Mouse (Mus musculus) B cell, adult 2 months (primary cell): ENCODE data around the gene Vdac1.
A peak's percentile ranks its signal among the peaks of the same experiment; 100 is the strongest.
"Not testable (repeated sequence)": the region's sequence is repeated elsewhere in the genome, so short reads cannot be mapped to it uniquely, and the experiment has no call there.

Experiments
- DNase-seq, 2 experiments: peaks; one replicate each; pipeline ENCODE4 v3.0.0; 2022

The Vdac1 gene

DNA sequence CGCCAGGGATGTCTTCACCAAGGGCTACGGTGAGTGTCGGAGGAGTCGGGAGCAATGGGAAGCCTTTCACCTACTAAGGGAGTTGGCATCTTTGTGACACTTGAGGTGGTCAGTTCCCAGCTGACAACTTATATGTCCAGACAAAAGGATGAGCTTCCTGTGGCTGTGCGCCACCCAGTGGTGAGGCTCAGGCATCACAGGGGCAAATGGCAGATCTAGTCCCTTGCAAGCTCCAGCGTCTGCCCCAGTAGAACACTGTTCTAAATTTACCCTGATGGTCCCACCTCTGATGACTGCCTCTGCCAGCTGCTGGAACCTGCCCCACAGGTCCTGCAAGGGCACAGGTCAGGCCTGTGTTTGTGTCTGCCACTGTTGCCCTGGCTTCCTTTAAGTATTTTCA is 13.7 kb downstream of the Vdac1 start:
- peak; percentile 71 for DNase-seq

DNA sequence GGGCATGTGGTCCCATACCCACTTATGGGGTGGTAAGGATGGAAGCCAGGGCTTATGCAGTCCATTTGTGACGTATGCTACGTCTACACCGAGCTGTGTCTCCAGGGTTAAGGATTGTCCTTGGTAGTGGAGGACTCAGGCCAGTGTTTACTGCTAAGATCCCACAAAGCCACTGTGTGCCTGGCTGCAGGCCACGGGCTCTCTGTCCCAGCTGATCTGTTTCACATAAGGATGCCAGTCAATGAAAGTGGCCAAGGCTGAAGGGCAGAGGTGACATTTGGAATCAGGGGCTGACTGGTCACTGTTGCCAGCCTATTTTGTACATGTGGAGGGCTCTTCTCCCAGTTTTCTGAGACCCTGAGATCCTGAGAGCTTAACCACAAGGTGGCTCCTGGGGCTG is 16.9 kb downstream of the Vdac1 start:
- DNase-seq, result no peak

DNA sequence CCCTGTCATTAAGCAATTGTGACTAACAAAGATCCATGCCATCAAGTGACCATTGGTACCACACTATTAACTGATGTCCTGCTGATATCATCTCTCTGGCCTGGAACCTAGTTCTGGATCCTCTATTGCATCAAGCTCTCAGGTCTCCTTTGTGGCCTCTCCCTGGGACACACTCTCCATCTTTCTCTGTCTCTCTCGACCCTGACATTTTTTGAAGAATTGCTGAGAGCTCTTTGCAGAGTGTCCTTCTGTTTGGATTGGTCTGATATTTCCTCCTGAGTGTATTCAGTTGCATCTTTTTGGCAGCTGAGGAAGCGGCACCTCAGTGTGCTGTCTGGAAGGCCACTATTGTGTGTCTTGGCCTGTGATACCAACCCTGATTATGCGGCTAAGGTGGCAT is 18.6 kb downstream of the Vdac1 start:
- no peak for DNase-seq

DNA sequence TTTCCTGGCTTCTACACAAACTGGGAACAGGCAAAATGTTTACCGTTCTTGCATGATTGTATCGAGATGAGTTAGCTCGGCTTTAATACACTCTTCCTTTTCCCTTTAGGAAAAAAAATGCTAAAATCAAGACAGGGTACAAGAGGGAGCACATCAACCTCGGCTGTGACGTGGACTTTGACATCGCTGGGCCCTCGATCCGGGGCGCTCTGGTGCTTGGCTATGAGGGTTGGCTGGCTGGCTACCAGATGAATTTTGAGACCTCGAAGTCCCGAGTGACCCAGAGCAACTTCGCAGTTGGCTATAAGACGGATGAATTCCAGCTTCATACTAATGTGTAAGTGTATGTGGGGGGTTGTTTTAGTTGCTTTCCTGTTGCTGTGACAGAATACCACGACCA is 23.1 kb downstream of the Vdac1 start:
- DNase-seq, result no peak

DNA sequence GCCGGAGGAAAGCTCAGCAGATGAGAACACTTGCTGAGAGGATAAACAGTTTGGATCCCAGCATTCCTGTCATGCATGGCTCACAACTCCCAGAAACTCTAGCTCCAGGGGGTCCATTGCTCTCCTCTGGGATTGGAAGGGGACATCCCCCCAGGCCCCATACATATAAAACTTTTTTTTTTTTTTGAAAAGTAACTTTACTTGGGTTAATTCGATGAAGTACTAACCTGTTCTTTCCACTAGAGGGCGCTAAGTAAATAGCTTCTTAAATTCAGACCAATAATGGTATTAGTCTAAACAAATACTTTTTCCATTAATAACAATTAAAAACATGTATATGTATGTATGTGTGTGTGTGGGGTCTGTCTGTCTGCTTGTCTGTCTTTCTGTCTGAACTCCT is 24.0 kb downstream of the Vdac1 start:
- DNase-seq, result peak in 1 of 2 experiments; percentile 13

DNA sequence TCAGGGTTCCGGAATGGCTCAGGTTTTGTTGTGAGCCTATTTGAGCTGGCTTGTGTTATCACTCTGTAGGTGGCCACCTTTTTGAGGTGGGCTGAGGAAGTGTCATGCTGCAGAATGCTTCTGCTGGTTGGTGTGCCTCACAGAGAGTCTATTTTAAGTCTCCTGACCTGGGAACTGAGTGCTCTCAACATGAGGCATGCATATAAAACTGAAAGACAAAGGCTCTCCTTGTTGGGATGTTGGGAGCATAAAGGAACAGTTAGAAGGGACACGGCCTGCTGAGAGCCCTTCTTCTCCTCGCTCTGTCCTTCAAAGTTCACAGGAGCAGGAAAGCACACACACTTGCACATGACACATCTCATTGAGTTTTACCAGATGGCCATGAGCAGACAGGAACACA is 26.2 kb downstream of the Vdac1 start:
- no peak for DNase-seq

GRCm38 (mm10) chr11:52388150-52388549 is 27.5 kb downstream of the Vdac1 start:
- no peak for DNase-seq

- not testable (repeated sequence) for DNase-seq
Observed at GRCm38 (mm10) chr11:52388979-52389378, 28.3 kb downstream of the Vdac1 start.

- DNase-seq, result no peak
Observed at GRCm38 (mm10) chr11:52389933-52390332, 29.3 kb downstream of the Vdac1 start.

DNA sequence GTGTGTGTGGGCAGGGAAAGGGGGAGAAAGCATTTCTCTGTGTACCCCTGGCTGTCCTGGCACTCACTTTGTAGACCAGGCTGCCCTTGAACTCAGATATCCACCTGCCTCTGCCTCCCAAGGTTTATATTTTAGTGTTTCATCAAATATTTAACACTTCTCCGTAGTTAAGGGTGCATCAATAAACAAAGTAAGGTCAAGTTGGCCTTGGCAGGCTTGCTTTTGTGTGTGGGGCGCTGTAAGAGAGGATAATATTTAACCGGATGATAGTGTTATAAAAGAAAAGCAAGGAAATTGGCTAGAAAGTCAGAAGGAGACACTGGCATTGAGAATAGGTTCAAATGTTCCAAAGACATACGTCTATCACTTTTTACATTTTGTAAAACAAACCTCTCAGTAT is 33.8 kb downstream of the Vdac1 start:
- no peak for DNase-seq

GRCm38 (mm10) chr11:52395343-52395742 is 34.7 kb downstream of the Vdac1 start:
- DNase-seq, result peak; percentile 14 to 31

DNA sequence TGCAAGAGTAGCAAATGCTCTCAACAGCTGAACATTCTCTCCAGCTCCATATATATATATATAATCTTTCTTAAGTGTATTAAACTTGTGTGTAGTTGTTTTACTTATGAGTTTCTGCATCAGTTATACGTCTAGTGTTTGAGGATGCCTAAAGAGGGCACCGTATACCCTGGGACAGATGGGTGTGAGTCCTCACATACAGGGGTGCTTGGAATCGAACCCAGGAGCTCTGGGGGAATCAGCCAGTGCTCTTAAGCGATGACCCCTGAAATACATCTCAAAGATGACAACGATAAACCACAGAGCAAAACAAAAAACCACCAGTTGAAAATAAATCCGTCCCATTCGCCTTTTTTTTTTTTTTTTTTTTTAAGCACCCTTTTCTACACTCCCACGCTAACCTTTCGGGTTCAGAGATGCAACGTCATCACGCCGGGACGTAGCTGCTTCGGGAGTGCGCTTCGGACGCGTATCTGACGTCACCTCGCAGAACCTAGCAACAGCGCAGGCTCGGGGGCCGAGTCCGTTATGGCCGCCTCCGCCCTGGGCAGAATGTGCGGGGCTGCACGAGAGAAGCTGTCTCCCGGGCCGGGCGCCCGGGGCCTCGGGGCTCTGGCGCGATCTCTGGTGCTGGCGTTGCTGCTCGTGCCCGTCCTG is 35.4 kb downstream of the Vdac1 start, which contains the start of gene 9530068E07Rik:
9530068E07Rik (plus strand) TSS at position 489 of the 657 bp plus-strand sequence.
- DNase-seq, result peak; percentile 92 to 94

DNA sequence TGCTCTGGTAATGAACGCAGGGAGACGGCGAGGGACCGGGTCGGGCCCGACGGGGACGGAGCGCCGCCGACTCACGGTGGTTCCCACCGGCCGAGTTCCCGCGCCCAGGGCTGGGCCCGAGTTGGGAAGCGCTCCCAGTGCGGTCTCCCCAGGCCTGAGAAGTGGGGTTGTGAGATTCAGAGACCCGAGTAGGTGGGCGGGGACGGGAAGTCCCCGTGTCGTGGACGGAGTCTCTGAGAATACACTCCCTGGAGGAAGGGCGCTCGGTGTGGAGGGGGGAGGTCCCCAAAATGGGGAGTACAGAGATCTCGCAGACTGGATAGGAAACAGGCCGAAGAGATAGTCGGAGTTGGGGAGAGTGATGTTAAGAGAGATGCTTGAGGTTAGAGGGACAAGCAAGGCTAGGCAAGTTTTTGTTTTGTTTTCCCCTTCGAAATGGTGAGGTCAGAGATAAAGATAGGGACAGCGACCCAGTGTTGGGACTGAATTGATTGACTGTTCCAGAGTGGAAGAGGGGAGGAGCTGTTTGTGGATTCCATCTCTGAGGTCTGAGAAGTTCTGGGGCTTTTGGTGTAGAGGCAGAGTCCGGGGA is 36.0 kb downstream of the Vdac1 start:
- DNase-seq, result peak in 1 of 2 experiments; percentile 61

GRCm38 (mm10) chr11:52397385-52397987 is 36.8 kb downstream of the Vdac1 start:
- peak; percentile 54 to 57 for DNase-seq

- DNase-seq, result no peak
Observed at GRCm38 (mm10) chr11:52401476-52401875, 40.8 kb downstream of the Vdac1 start.

- no peak for DNase-seq
Observed at GRCm38 (mm10) chr11:52402566-52402965, 41.9 kb downstream of the Vdac1 start.

- no peak for DNase-seq
Observed at GRCm38 (mm10) chr11:52404209-52404608, 43.5 kb downstream of the Vdac1 start.

- no peak for DNase-seq
Observed at GRCm38 (mm10) chr11:52405196-52405688, 44.6 kb downstream of the Vdac1 start.

DNA sequence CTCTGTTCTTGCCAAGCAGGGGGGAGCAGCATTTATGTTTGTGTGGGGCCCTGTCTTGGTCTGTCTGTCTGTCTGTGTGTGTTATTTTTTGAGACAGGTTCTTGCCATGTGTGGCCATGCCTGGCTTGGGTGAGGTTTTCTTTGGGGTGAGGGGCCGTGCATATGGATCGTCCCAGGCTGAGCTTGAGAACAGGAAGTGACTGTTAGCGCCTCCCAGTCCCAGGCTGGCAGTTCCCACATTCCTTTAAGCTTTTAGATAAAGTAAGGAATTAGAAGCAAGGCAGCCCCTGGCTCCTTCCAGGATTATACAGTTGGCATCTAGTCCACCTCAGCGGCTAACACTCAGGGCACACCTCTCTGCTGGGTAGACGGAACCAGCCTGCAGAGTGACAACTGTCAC is 48.7 kb downstream of the Vdac1 start:
- DNase-seq, result no peak

DNA sequence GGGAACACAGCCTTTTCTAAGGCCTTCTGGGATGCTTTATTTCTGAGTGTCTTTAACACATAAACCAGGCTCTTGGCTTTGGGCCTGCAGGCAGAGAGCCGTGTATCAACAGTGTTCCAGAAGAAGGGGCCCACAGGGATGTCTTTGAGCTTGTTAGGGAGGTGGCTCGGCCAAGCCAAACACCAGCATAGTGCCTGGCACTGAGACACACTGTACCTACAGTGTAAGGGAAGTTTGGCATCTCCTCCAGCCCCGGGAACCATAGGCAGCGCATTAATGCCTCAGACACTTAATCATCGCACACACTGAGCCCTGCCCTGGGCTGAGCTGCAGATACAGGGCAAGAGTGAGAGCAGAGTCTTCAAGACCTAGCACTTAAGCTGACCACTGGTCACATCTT is 57.7 kb downstream of the Vdac1 start:
- no peak for DNase-seq

DNA sequence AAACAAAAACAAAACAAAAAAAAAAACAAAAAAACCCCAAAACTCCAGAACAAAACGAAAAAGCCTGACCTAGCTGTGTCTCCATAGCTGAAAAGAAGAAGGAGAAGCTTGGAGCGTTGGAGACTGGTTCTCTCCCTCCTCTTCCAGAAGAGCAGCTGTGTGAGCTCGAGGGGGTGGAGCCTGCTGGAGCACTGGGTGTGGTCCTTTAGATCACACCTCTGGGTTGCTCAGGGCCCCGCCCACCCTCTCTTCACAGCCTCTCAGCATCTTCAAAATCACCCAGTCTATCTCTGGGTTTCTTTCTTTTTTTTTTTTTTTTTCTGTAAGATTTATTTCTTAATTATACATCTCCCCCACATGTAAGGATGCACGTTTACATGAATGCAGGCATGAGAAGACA is 58.6 kb downstream of the Vdac1 start:
- DNase-seq, result peak in 1 of 2 experiments; percentile 9

DNA sequence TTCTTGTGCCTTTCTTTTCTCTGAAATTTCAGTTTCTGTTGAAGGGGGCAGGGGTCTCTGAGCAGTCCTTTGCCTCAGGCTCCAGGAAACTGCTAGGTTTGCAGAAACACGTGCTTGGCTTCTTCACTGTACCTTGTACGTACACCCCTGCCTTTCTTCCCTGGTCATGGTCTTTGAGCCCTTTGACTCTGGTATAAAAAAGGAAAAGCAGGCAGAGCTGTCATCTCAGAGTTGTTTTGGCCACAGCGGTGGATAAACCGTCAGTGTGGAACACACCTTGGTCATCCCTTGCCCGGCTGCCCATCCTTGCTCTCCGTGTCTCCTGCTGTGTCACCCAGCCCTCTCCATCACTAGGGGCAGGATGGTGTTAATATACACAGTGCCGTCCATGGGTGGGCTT is 59.2 kb downstream of the Vdac1 start:
- DNase-seq, result no peak

- no peak for DNase-seq
Observed at GRCm38 (mm10) chr11:52420296-52421052, 59.8 kb downstream of the Vdac1 start.
